Mouse (Mus musculus) small intestine, adult 2 months (tissue): ENCODE measurements at regions not wholly inside any gene's neighbourhood (a gene's known extent, or its start where the extent isn't known, plus 50 kb on each side); places are given as distances from the start of the nearest gene placed in this dataset.

Experiments
- H3K27ac ChIP-seq: fragments of 200-500 bp; 2 replicates; pipeline ENCODE4 v1.5.1; 2012; ENCODE audit warnings: low read depth, low read length, control low read depth, inconsistent platforms; ENCODE audit not compliant: insufficient read depth
- H3K27me3 ChIP-seq: fragments of 200-500 bp; 2 replicates; pipeline ENCODE4 v1.6.1; 2012; ENCODE audit warnings: mild to moderate bottlenecking, moderate library complexity, low read length, inconsistent platforms; ENCODE audit not compliant: control insufficient read depth, insufficient read depth
- H3K36me3 ChIP-seq: fragments of 200-500 bp; 2 replicates; pipeline ENCODE4 v1.6.1; 2012; ENCODE audit warnings: mild to moderate bottlenecking, low read length, control low read depth, inconsistent platforms; ENCODE audit not compliant: control insufficient read depth, insufficient read depth
- H3K4me1 ChIP-seq: fragments of 200-500 bp; 2 replicates; pipeline ENCODE4 v1.6.1; 2012; ENCODE audit warnings: low read length, inconsistent platforms, mixed read lengths; ENCODE audit not compliant: control insufficient read depth, insufficient read depth, insufficient read length
- H3K4me3 ChIP-seq: fragments of 200-500 bp; 2 replicates; pipeline ENCODE4 v1.5.1; 2012; ENCODE audit warnings: low read depth, mild to moderate bottlenecking, control low read depth, inconsistent platforms, low read length, moderate library complexity
- CTCF ChIP-seq: fragments of 200-500 bp; IDR thresholded peaks from 2 replicates; pipeline ENCODE4 v1.5.1; 2012; ENCODE audit warnings: low read depth, mild to moderate bottlenecking, control low read depth, inconsistent platforms, low read length, moderate library complexity, mixed read lengths; ENCODE audit not compliant: insufficient replicate concordance, insufficient read length; ENCODE audit errors: extremely low read depth
- POLR2A ChIP-seq: fragments of 200-500 bp; IDR thresholded peaks from 2 replicates; pipeline ENCODE4 v1.6.1; 2012; ENCODE audit warnings: low read depth, mild to moderate bottlenecking, control low read depth, inconsistent platforms, low read length, moderate library complexity
- WGBS: fragments of 180-500 bp; shearing (Covaris S2); methylation state at CpG from one replicate; pipeline ENCODE4 v1.1.7; 2018; 5-methylcytosine and 5-hydroxymethylcytosine counted together

DNA sequence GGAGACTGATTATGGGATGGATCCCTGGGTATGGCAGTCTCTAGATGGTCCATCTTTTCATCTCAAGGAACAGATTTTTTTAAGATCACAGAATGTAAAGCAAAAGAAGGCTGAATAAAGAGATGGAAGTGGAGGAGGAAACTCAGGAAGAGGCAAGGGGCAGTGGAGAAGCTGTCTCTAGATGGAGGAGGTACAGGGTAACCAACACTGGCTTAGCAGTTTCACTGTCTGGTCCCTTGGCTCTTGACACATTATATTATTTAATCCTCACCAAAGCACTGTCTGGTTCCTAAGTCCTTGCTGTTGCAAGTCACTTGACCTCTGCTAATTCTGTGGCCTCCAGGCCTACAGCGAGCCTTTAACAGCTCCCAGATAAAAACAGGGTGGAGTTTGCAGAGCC is 154.6 kb upstream of the Marcks start:
- WGBS = 59% methylated on average over 1 of the region's 1 CpGs
- no peaks in the 10 kb centered on the region for H3K36me3 ChIP-seq
- H3K4me3 ChIP-seq = no peak overlapping the region
- no peak overlapping the region for H3K27ac ChIP-seq
- no peak for TF ChIP-seq CTCF
- no peak for TF ChIP-seq POLR2A
- H3K27me3 ChIP-seq = no peaks in the 10 kb centered on the region
- H3K4me1 ChIP-seq = no peaks in the 10 kb centered on the region; the same call in 1 of the 2 replicates

DNA sequence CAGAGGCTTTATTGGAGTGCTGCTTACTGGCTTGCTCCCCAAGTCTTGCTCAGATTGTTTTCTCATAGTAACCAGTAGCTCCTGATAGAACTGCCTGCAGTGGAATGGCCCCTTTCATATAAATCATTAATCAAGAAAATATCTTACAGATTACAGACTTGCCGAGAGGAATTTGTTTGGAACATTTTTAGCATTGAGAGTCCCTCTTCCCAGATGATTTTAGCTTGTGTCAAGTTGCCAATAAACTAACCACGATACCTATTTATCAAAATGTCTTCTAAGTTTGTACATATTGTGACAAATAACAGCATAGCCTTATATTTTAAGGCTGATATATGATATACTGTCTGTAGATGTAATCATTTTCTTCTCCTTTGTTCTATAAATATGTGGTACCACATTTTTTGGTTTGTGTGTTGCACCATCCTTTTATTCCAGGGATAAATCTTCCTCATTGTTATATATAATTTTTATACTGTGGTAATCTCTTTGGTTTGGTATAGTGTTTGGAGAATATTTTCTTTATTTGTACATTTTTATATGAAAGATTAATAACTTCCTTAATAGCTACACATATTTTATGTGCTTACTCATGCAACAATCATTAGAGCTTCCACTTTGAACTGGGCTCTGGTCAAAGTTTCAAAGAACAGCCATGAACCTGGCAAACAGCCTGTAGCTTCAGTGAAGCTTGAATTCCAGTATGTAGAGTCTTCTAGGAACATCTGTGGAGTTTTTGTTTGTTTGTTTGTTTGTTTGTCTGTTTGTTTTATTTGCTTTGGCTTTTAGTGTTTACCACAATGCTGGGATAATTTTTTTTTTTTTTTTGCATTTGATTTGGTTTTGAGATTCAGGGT is 153.1 kb upstream of the Marcks start:
- H3K4me3 ChIP-seq = no peak overlapping the region
- H3K4me1 ChIP-seq = no peaks in the 10 kb centered on the region; the same call in 1 of the 2 replicates
- TF ChIP-seq POLR2A = no peak
- TF ChIP-seq CTCF = no peak
- WGBS = 59% methylated on average over 2 of the region's 2 CpGs
- H3K27ac ChIP-seq = no peak overlapping the region
- no peaks in the 10 kb centered on the region for H3K36me3 ChIP-seq
- no peaks in the 10 kb centered on the region for H3K27me3 ChIP-seq

GRCm38 (mm10) chr10:37289964-37290704 is 151.4 kb upstream of the Marcks start:
- Histone ChIP-seq H3K27ac (no peak overlapping the region), H3K4me3 (no peak overlapping the region), H3K27me3 (no peaks in the 10 kb centered on the region), H3K36me3 (no peaks in the 10 kb centered on the region), H3K4me1 (no peaks in the 10 kb centered on the region; the same call in 1 of the 2 replicates)
- WGBS = 89% methylated on average over 3 of the region's 3 CpGs
- TF ChIP-seq POLR2A (no peak), CTCF (no peak)

DNA sequence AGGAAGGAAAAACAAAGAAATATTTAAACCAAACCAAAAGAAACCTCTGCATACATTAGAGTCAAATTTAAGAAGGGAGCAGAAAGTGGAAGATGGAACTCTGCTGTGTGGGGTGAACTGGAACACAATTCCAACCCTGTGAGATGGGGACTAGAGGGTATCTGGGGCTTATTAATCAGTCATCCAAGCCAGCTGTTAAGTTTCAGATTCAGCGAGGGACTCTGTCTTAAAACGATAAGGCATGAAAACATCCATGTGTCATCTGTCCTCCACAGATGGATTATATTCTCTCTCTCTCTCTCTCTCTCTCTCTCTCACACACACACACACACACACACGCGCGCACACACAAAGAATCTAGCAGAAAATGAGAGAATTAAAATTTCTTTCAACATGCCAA is 147.6 kb upstream of the Marcks start:
- Histone ChIP-seq H3K27ac (no peak overlapping the region), H3K36me3 (no peaks in the 10 kb centered on the region), H3K4me1 (no peaks in the 10 kb centered on the region), H3K4me3 (no peak overlapping the region), H3K27me3 (no peaks in the 10 kb centered on the region)
- no peak for TF ChIP-seq CTCF
- no peak for TF ChIP-seq POLR2A
- 82% methylated on average over 5 of the region's 5 CpGs for WGBS

- Histone ChIP-seq H3K4me1 (no peaks in the 10 kb centered on the region), H3K27me3 (no peaks in the 10 kb centered on the region), H3K27ac (no peak overlapping the region), H3K36me3 (no peaks in the 10 kb centered on the region), H3K4me3 (no peak overlapping the region)
- TF ChIP-seq CTCF = no peak
These were observed 144.2 kb upstream of the Marcks start for GRCm38 (mm10) chr10:37282951-37283350.

GRCm38 (mm10) chr10:37280823-37281222 is 142.1 kb upstream of the Marcks start:
- H3K36me3 ChIP-seq = no peaks in the 10 kb centered on the region
- WGBS = 88% methylated on average over 4 of the region's 4 CpGs
- no peak overlapping the region for H3K4me3 ChIP-seq
- TF ChIP-seq CTCF (no peak), POLR2A (no peak)
- no peak overlapping the region for H3K27ac ChIP-seq
- no peaks in the 10 kb centered on the region for H3K27me3 ChIP-seq
- no peaks in the 10 kb centered on the region for H3K4me1 ChIP-seq

GRCm38 (mm10) chr10:37280150-37280820 is 141.6 kb upstream of the Marcks start:
- H3K27ac ChIP-seq = no peak overlapping the region
- WGBS = 87% methylated on average over 6 of the region's 6 CpGs
- TF ChIP-seq CTCF (no peak), POLR2A (no peak)
- H3K4me1 ChIP-seq = peaks cover 3% of the 10 kb centered on the region; the same call in 1 of the 2 replicates
- no peak overlapping the region for H3K4me3 ChIP-seq
- no peaks in the 10 kb centered on the region for H3K36me3 ChIP-seq
- H3K27me3 ChIP-seq = no peaks in the 10 kb centered on the region
